ENCODE assay signal across 8 mouse cellular contexts in the genomic region with DNA sequence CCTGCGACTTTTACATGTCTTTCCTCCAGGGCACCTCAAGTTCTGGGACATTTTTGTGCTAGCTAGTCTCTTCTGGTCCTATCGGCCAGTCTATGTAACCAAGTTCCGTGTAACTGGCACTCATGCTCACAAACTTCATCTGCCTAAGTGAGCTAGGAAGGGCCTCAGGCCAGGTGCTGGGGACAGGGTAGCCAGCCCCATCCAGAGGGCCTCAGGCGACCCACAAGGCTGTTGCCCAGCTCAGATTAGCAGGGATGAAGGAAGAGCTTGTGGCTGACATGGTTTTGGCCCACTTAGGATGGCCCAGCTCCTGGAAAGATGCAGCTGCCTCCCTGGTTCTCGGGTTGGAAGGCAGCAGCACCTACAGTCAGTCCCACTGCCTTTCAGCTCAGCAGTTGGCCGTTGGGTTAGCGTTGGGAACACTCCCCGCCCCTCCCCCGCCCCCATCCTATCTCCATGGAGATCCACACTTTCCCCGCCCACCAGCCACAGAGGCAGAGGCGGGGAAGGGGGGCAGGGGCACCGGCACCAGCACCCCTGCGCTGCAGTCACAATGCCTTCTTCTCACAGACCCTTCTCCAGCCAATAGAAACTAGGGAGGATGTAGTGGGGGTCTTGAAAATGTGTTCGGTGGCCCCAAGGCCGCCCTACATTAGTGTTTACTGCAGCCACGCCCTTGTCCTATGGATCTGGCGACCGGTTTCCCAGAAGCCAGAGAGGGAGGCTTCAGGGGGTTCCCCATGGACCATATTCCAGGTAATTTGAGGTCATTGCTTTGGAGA. TPM values are rescaled to one million over a fixed set of nuclear protein-coding genes. Genes with fewer than 3 reads are reported as not detected.
DNase-seq lines count a peak whose midpoint lies in the region; ATAC-seq and TF ChIP-seq lines count a peak whose summit lies in the region.

No protein-coding gene starts in this region.

- peak; percentile 70 for ATAC-seq in embryonic facial prominence, embryonic 12.5 days (ENCODE audit: insufficient number of reproducible peaks, insufficient read depth, low FRiP score, low TSS enrichment)
- peak; percentile 87 for ATAC-seq in intestine, embryonic 15.5 days
- peak; percentile 74 for ATAC-seq in liver, embryonic 12.5 days

- peaks cover 85% of the 10 kb centered on the region for H3K4me1 ChIP-seq in E14TG2a.4 (replicated peaks; ENCODE audit: low read depth, low read length)
- H3K4me1 ChIP-seq in embryonic facial prominence, embryonic 12.5 days: peaks cover 21% of the 10 kb centered on the region
- H3K4me1 ChIP-seq in intestine, embryonic 15.5 days (replicated peaks): peaks cover 13% of the 10 kb centered on the region
- peaks cover 54% of the 10 kb centered on the region for H3K4me1 ChIP-seq in liver, embryonic 12.5 days

- DNase-seq in cerebellum, postnatal 4 days (ENCODE audit: low spot score in 2 of 2): peak; percentile 26 to 35
- DNase-seq in cerebellum, adult 9-11 months: no peak
- peak; percentile 93 for DNase-seq in retina, postnatal 1 day
- no peak for DNase-seq in T-cell, adult 2 months (ENCODE audit: low spot score)

- H3K27me3 ChIP-seq in E14TG2a.4 (ENCODE audit: insufficient read depth, low read length): no peaks in the 10 kb centered on the region
- H3K27me3 ChIP-seq in embryonic facial prominence, embryonic 12.5 days: no peaks in the 10 kb centered on the region
- H3K27me3 ChIP-seq in intestine, embryonic 15.5 days (replicated peaks): no peaks in the 10 kb centered on the region
- H3K27me3 ChIP-seq in liver, embryonic 12.5 days (replicated peaks): peaks cover under 1% of the 10 kb centered on the region; the same call in 1 of the 2 replicates

- no peaks in the 10 kb centered on the region for H3K9me3 ChIP-seq in E14TG2a.4 (ENCODE audit: low read length)
- no peaks in the 10 kb centered on the region for H3K9me3 ChIP-seq in embryonic facial prominence, embryonic 12.5 days
- H3K9me3 ChIP-seq in intestine, embryonic 15.5 days: no peaks in the 10 kb centered on the region
- no peaks in the 10 kb centered on the region for H3K9me3 ChIP-seq in liver, embryonic 12.5 days (replicated peaks)

- peaks cover 35% of the 10 kb centered on the region for H3K36me3 ChIP-seq in E14TG2a.4 (ENCODE audit: insufficient read depth, low read length)
- H3K36me3 ChIP-seq in embryonic facial prominence, embryonic 12.5 days: peaks cover 22% of the 10 kb centered on the region
- no peaks in the 10 kb centered on the region for H3K36me3 ChIP-seq in intestine, embryonic 15.5 days
- H3K36me3 ChIP-seq in liver, embryonic 12.5 days: peaks cover 15% of the 10 kb centered on the region

- 4% methylated on average over 18 of the region's 18 CpGs for WGBS in embryonic facial prominence, embryonic 12.5 days
- 9% methylated on average over 18 of the region's 18 CpGs for WGBS in intestine, embryonic 15.5 days
- 15% methylated on average over 18 of the region's 18 CpGs for WGBS in liver, embryonic 12.5 days (ENCODE audit: insufficient replicate concordance)

- TF ChIP-seq CTCF in E14TG2a.4 (conservative IDR thresholded peaks at IDR 0.05; ENCODE audit: low read length): no peak

- H3K27ac ChIP-seq in embryonic facial prominence, embryonic 12.5 days: peak overlapping the region; percentile 84
- 0 out of 2 replicates have a peak overlapping the region, but pooled peaks have one; percentile 15 for H3K27ac ChIP-seq in intestine, embryonic 15.5 days
- peak overlapping the region; percentile 76 for H3K27ac ChIP-seq in liver, embryonic 12.5 days

- H3K4me2 ChIP-seq in embryonic facial prominence, embryonic 12.5 days (replicated peaks): peak overlapping the region; percentile 53
- H3K4me2 ChIP-seq in intestine, embryonic 15.5 days (replicated peaks): peak overlapping the region; percentile 68
- peak overlapping the region; percentile 70 for H3K4me2 ChIP-seq in liver, embryonic 12.5 days

- H3K9ac ChIP-seq in embryonic facial prominence, embryonic 12.5 days: peak overlapping the region; percentile 46
- peak overlapping the region; percentile 33 for H3K9ac ChIP-seq in intestine, embryonic 15.5 days
- peak overlapping the region; percentile 39 for H3K9ac ChIP-seq in liver, embryonic 12.5 days

- H3K4me3 ChIP-seq in E14TG2a.4 (replicated peaks; ENCODE audit: low read length): peak overlapping the region; percentile 61
- H3K4me3 ChIP-seq in embryonic facial prominence, embryonic 12.5 days: peak overlapping the region; percentile 30
- H3K4me3 ChIP-seq in intestine, embryonic 15.5 days (replicated peaks): peak overlapping the region; percentile 38
- H3K4me3 ChIP-seq in liver, embryonic 12.5 days: peak overlapping the region; percentile 45

RNA-seq across cellular contexts. Expression of gene H1fx, which starts 12.5 kb away (rescaled TPM):
- 88.3 and 117 TPM in 2 replicates for polyA plus RNA-seq in embryonic facial prominence, embryonic 12.5 days (2016; fragmentation: Nextera tagmentation; extraction: Ambion mirVana)
- 23.4 and 29.6 TPM in 2 replicates for polyA plus RNA-seq in intestine, embryonic 15.5 days (2015; fragmentation: Nextera tagmentation; extraction: Ambion mirVana)
- polyA plus RNA-seq in liver, embryonic 12.5 days (2016; fragmentation: Nextera tagmentation; extraction: Ambion mirVana): 14.1 and 15.3 TPM in 2 replicates

RNA-seq across cellular contexts. Expression of gene Rab7, which starts 51.1 kb away (rescaled TPM):
- polyA plus RNA-seq in embryonic facial prominence, embryonic 12.5 days (2016; fragmentation: Nextera tagmentation; extraction: Ambion mirVana): 169 and 175 TPM in 2 replicates
- polyA plus RNA-seq in intestine, embryonic 15.5 days (2015; fragmentation: Nextera tagmentation; extraction: Ambion mirVana): 243 and 244 TPM in 2 replicates
- 134 and 135 TPM in 2 replicates for polyA plus RNA-seq in liver, embryonic 12.5 days (2016; fragmentation: Nextera tagmentation; extraction: Ambion mirVana)

Comparison
In these comparisons a context has a peak if more than half of its experiments do, and no peak if none do; other contexts are left out.
1. DNase-seq: peak in cerebellum, postnatal 4 days (2 of 2) and retina, postnatal 1 day (single experiment); none in cerebellum, adult 9-11 months (single experiment) and T-cell, adult 2 months (single experiment).
2. H3K27ac ChIP-seq: peak in every context shown above with its lines; median percentile 84 in embryonic facial prominence, embryonic 12.5 days; 76 in liver, embryonic 12.5 days; 15 in intestine, embryonic 15.5 days.
3. Peak in every context shown above with its lines, with median percentiles within 50 percentile points of each other: H3K4me3 ChIP-seq, ATAC-seq, H3K4me2 ChIP-seq and H3K9ac ChIP-seq.